Mouse (Mus musculus): ENCODE results near the gene Snrnp70. TPM values are rescaled to one million over a fixed set of nuclear protein-coding genes. Genes with fewer than 3 reads are reported as not detected.

Gene Snrnp70
- total and polyA plus RNA-seq, 3 experiments = 182 to 457 (median 197) TPM

- Histone ChIP-seq H3K4me1 (ENCODE audit: control insufficient read depth in 1 of 2, insufficient read depth in 2 of 2) (peaks cover 6 to 41% of the 10 kb centered on the region in 2 experiments), H3K79me2 (replicated peaks; ENCODE audit: control insufficient read depth, extremely low read depth, insufficient read depth, poor library complexity, severe bottlenecking) (no peaks in the 10 kb centered on the region), H3K9me3 (replicated peaks; ENCODE audit: low read length) (peaks cover 2% of the 10 kb centered on the region), H3K36me3 (replicated peaks in 1 of 2; ENCODE audit: control insufficient read depth in 1 of 2, insufficient read depth in 1 of 2, low read length in 1 of 2) (peaks cover 0 to 9% of the 10 kb centered on the region in 2 experiments), H3K4me2 (ENCODE audit: insufficient read depth, low read depth, poor library complexity, severe bottlenecking) (no peak overlapping the region), H3K4me3 (replicated peaks in 1 of 3; ENCODE audit: low read depth in 2 of 3, low read length in 2 of 3, poor library complexity in 1 of 3) (no peak overlapping the region), H3K27ac (ENCODE audit: insufficient read depth, low read depth) (no peak overlapping the region), H3K27me3 (replicated peaks) (peaks cover 63% of the 10 kb centered on the region), H3K9ac (ENCODE audit: insufficient read depth, low read depth) (no peak overlapping the region)
- DNase-seq (ENCODE audit: extremely low read depth) = no peak
- dilution Hi-C loops (cut with MboI; ENCODE audit: extremely low pct_ligation_motif_present, extremely low pct_unique_long_range_greater_than_20kb, low sequenced_read_pairs) (no loop called here), in situ Hi-C loops (cut with MboI; ENCODE audit: low pct_ligation_motif_present, low pct_unique_long_range_greater_than_20kb, low sequenced_read_pairs) (no loop called here)
- no peak for TF ChIP-seq IRF4 (IDR thresholded peaks at IDR 0.05; ENCODE audit: low read depth, low read length)
- TF ChIP-seq MYC (IDR thresholded peaks at IDR 0.05; ENCODE audit: low read depth, low read length) = no peak
- no peak for TF ChIP-seq UBTF (IDR thresholded peaks at IDR 0.05; ENCODE audit: low read depth, low read length)
- no peak for TF ChIP-seq RAD21 (IDR thresholded peaks at IDR 0.05; ENCODE audit: low read depth, low read length)
- TF ChIP-seq ZKSCAN1 (IDR thresholded peaks at IDR 0.05; ENCODE audit: borderline replicate concordance, low read depth, low read length) = no peak
- no peak for TF ChIP-seq ZMIZ1 (IDR thresholded peaks at IDR 0.05; ENCODE audit: low read depth, low read length)
- no peak for TF ChIP-seq ETS1 (conservative IDR thresholded peaks at IDR 0.05; ENCODE audit: low read depth, low read length)
- TF ChIP-seq ELF1 (IDR thresholded peaks at IDR 0.05; ENCODE audit: low read depth, low read length) = no peak
- TF ChIP-seq SMC3 (IDR thresholded peaks at IDR 0.05; ENCODE audit: low read depth, low read length) = no peak
- TF ChIP-seq CHD2 (IDR thresholded peaks at IDR 0.05; ENCODE audit: low read length) = no peak
- no peak for TF ChIP-seq TCF12 (IDR thresholded peaks at IDR 0.05; ENCODE audit: low read depth, low read length)
- TF ChIP-seq MAZ (IDR thresholded peaks at IDR 0.05; ENCODE audit: low read depth, low read length) = no peak
These were observed 31.6 kb downstream of the Snrnp70 start for GRCm38 (mm10) chr7:45363983-45364382.

GRCm38 (mm10) chr7:45362801-45363200 is 32.7 kb downstream of the Snrnp70 start:
- Histone ChIP-seq H3K79me2 (replicated peaks; ENCODE audit: control insufficient read depth, extremely low read depth, insufficient read depth, poor library complexity, severe bottlenecking) (no peaks in the 10 kb centered on the region), H3K27ac (ENCODE audit: insufficient read depth, low read depth) (no peak overlapping the region), H3K4me1 (ENCODE audit: control insufficient read depth in 1 of 2, insufficient read depth in 2 of 2) (peaks cover 4 to 33% of the 10 kb centered on the region in 2 experiments), H3K27me3 (replicated peaks) (peaks cover 71% of the 10 kb centered on the region), H3K36me3 (replicated peaks in 1 of 2; ENCODE audit: control insufficient read depth in 1 of 2, insufficient read depth in 1 of 2, low read length in 1 of 2) (no peaks in the 10 kb centered on the region), H3K9me3 (replicated peaks; ENCODE audit: low read length) (peaks cover 2% of the 10 kb centered on the region), H3K9ac (ENCODE audit: insufficient read depth, low read depth) (no peak overlapping the region), H3K4me3 (replicated peaks in 1 of 3; ENCODE audit: low read depth in 2 of 3, low read length in 2 of 3, poor library complexity in 1 of 3) (no peak overlapping the region), H3K4me2 (ENCODE audit: insufficient read depth, low read depth, poor library complexity, severe bottlenecking) (peak overlapping the region; percentile 81; the same call in 1 of the 2 replicates)
- TF ChIP-seq CHD1 (IDR thresholded peaks at IDR 0.05; ENCODE audit: low read depth, low read length) (no peak), TBP (conservative IDR thresholded peaks at IDR 0.05; ENCODE audit: low read depth, low read length) (no peak), BHLHE40 (IDR thresholded peaks at IDR 0.05; ENCODE audit: low read depth, low read length) (no peak), MAZ (IDR thresholded peaks at IDR 0.05; ENCODE audit: low read depth, low read length) (no peak), SMC3 (IDR thresholded peaks at IDR 0.05; ENCODE audit: low read depth, low read length) (no peak), RAD21 (IDR thresholded peaks at IDR 0.05; ENCODE audit: low read depth, low read length) (no peak), USF2 (conservative IDR thresholded peaks at IDR 0.05; ENCODE audit: low read depth, low read length) (no peak), RCOR1 (conservative IDR thresholded peaks at IDR 0.05; ENCODE audit: low read depth, low read length) (no peak)
- DNase-seq (ENCODE audit: extremely low read depth) = peak; percentile 86
- in situ Hi-C loops (cut with MboI; ENCODE audit: low pct_ligation_motif_present, low pct_unique_long_range_greater_than_20kb, low sequenced_read_pairs) = no loop called here
- dilution Hi-C loops (cut with MboI; ENCODE audit: extremely low pct_ligation_motif_present, extremely low pct_unique_long_range_greater_than_20kb, low sequenced_read_pairs) = no loop called here
